Mouse (Mus musculus) heart, embryonic 16.5 days (tissue): ENCODE measurements around the gene Prune1. TPM values are rescaled to one million over a fixed set of nuclear protein-coding genes. Genes with fewer than 3 reads are reported as not detected.
A peak's percentile ranks its signal among the peaks of the same experiment; 100 is the strongest.

Source experiments
- ATAC-seq: fragments of 200-750 bp; cut with Nextera tagmentation; replicated peaks from 2 replicates; pipeline ENCODE4 v1.8.0; 2017; ENCODE audit warnings: moderate number of reproducible peaks; ENCODE audit not compliant: insufficient read depth, low FRiP score; ENCODE audit errors: extremely low read depth
- H3K27ac ChIP-seq: fragments of 300-500 bp; sonication (generic); 2 replicates; pipeline ENCODE4 v1.5.1; 2014; ENCODE audit warnings: mild to moderate bottlenecking, low read length, control low read depth, moderate library complexity
- H3K27me3 ChIP-seq: fragments of 300-500 bp; sonication (generic); 2 replicates; pipeline ENCODE4 v1.6.1; 2014; ENCODE audit warnings: low read length, mixed read lengths; ENCODE audit not compliant: control insufficient read depth, insufficient read depth
- H3K36me3 ChIP-seq: fragments of 300-500 bp; sonication (generic); 2 replicates; pipeline ENCODE4 v1.6.1; 2014; ENCODE audit not compliant: control insufficient read depth, insufficient read depth
- H3K4me1 ChIP-seq: fragments of 300-500 bp; sonication (generic); 2 replicates; pipeline ENCODE4 v1.6.1; 2014; ENCODE audit warnings: low read length, mixed read lengths; ENCODE audit not compliant: control insufficient read depth, insufficient read depth
- H3K4me2 ChIP-seq: fragments of 300-500 bp; sonication (generic); 2 replicates; pipeline ENCODE4 v1.6.1; 2014; ENCODE audit warnings: low read depth, mild to moderate bottlenecking, control low read depth, low read length
- H3K4me3 ChIP-seq: fragments of 300-500 bp; sonication (generic); 2 replicates; pipeline ENCODE4 v1.5.1; 2014; ENCODE audit warnings: mild to moderate bottlenecking, control low read depth, low read length
- H3K9ac ChIP-seq: fragments of 300-500 bp; sonication (generic); 2 replicates; pipeline ENCODE4 v1.6.1; 2014; ENCODE audit warnings: low read length, control low read depth
- H3K9me3 ChIP-seq: fragments of 300-500 bp; sonication (generic); replicated peaks from 2 replicates; pipeline ENCODE4 v1.6.1; 2016; ENCODE audit warnings: low read length; ENCODE audit not compliant: control insufficient read depth
- WGBS: fragments of 180-500 bp; shearing (Covaris S2); extraction: QIAGEN DNeasy Blood & Tissue Kit; methylation state at CpG from one replicate; pipeline ENCODE4 v1.1.7; 2014; 5-methylcytosine and 5-hydroxymethylcytosine counted together
- polyA plus RNA-seq: library from polyadenylated mRNA; unstranded; fragments of >200 nt; fragmentation: Nextera tagmentation; extraction: Ambion mirVana; gene quantifications from 2 replicates; pipeline ENCODE4 v1.2.1, GENCODE M21; 2015

Gene Prune1
- polyA plus RNA-seq, 1 experiment from 2014 or later, result 31.4 TPM

GRCm38 (mm10) chr3:95240900-95241299, 41.0 kb downstream of the Prune1 start:
- 31% methylated on average over 17 of the region's 17 CpGs for WGBS

GRCm38 (mm10) chr3:95239971-95240370, 41.9 kb downstream of the Prune1 start:
- H3K36me3 ChIP-seq, result peaks cover 20% of the 10 kb centered on the region
- H3K4me2 ChIP-seq, result no peak overlapping the region
- 84% methylated on average over 12 of the region's 12 CpGs for WGBS
- ATAC-seq, result no peak
- no peak overlapping the region for H3K4me3 ChIP-seq
- no peak overlapping the region for H3K9ac ChIP-seq
- H3K27me3 ChIP-seq, result no peaks in the 10 kb centered on the region
- H3K4me1 ChIP-seq, result peaks cover 9% of the 10 kb centered on the region
- H3K27ac ChIP-seq, result no peak overlapping the region
- no peaks in the 10 kb centered on the region for H3K9me3 ChIP-seq

More at GRCm38 (mm10) chr3:95240900-95241299, 41.0 kb downstream of the Prune1 start:
- Histone ChIP-seq H3K4me2 (peak overlapping the region; percentile 42), H3K27ac (no peak overlapping the region), H3K36me3 (peaks cover 11% of the 10 kb centered on the region), H3K4me1 (peaks cover 9% of the 10 kb centered on the region), H3K9ac (peak overlapping the region; percentile 28), H3K4me3 (no peak overlapping the region), H3K9me3 (no peaks in the 10 kb centered on the region), H3K27me3 (no peaks in the 10 kb centered on the region)
- ATAC-seq, result no peak

GRCm38 (mm10) chr3:95239022-95239421, 42.9 kb downstream of the Prune1 start:
- H3K27me3 ChIP-seq, result no peaks in the 10 kb centered on the region

GRCm38 (mm10) chr3:95237541-95238099, 44.3 kb downstream of the Prune1 start:
- peaks cover 11% of the 10 kb centered on the region for H3K4me1 ChIP-seq
- H3K27me3 ChIP-seq, result no peaks in the 10 kb centered on the region
- peaks cover 35% of the 10 kb centered on the region for H3K36me3 ChIP-seq
- H3K9ac ChIP-seq, result no peak overlapping the region
- H3K9me3 ChIP-seq, result no peaks in the 10 kb centered on the region
- H3K27ac ChIP-seq, result peak overlapping the region; percentile 25
- WGBS, result 59% methylated on average over 8 of the region's 8 CpGs
- ATAC-seq, result no peak
- H3K4me2 ChIP-seq, result peak overlapping the region; percentile 17; the same call in 1 of the 2 replicates
- no peak overlapping the region for H3K4me3 ChIP-seq

More at GRCm38 (mm10) chr3:95239022-95239421, 42.9 kb downstream of the Prune1 start:
- Histone ChIP-seq H3K36me3 (peaks cover 29% of the 10 kb centered on the region), H3K4me3 (no peak overlapping the region), H3K9me3 (no peaks in the 10 kb centered on the region), H3K9ac (no peak overlapping the region), H3K4me2 (no peak overlapping the region), H3K27ac (no peak overlapping the region), H3K4me1 (peaks cover 9% of the 10 kb centered on the region)
- no peak for ATAC-seq
- 77% methylated on average over 6 of the region's 6 CpGs for whole genome bisulfite sequencing

GRCm38 (mm10) chr3:95235386-95236301, 46.2 kb downstream of the Prune1 start:
- Histone ChIP-seq H3K27me3 (no peaks in the 10 kb centered on the region), H3K9me3 (no peaks in the 10 kb centered on the region), H3K4me2 (no peak overlapping the region), H3K36me3 (peaks cover 45% of the 10 kb centered on the region), H3K9ac (no peak overlapping the region), H3K4me3 (no peak overlapping the region), H3K27ac (no peak overlapping the region), H3K4me1 (peaks cover 17% of the 10 kb centered on the region)
- no peak for ATAC-seq
- WGBS, result 84% methylated on average over 23 of the region's 23 CpGs

- WGBS, result 83% methylated on average over 16 of the region's 16 CpGs
Observed at GRCm38 (mm10) chr3:95233303-95233980, 48.4 kb downstream of the Prune1 start.

GRCm38 (mm10) chr3:95232771-95233170, 49.1 kb downstream of the Prune1 start:
- Histone ChIP-seq H3K27ac (peak overlapping the region; percentile 54; the same call in 1 of the 2 replicates), H3K9ac (no peak overlapping the region), H3K27me3 (no peaks in the 10 kb centered on the region), H3K36me3 (peaks cover 38% of the 10 kb centered on the region), H3K4me3 (no peak overlapping the region), H3K4me1 (peaks cover 20% of the 10 kb centered on the region), H3K4me2 (no peak overlapping the region), H3K9me3 (no peaks in the 10 kb centered on the region)
- no peak for ATAC-seq
- WGBS, result 48% methylated on average over 7 of the region's 7 CpGs

More at GRCm38 (mm10) chr3:95233303-95233980, 48.4 kb downstream of the Prune1 start:
- peaks cover 22% of the 10 kb centered on the region for H3K4me1 ChIP-seq
- H3K4me2 ChIP-seq, result no peak overlapping the region
- H3K36me3 ChIP-seq, result peaks cover 44% of the 10 kb centered on the region
- H3K9me3 ChIP-seq, result no peaks in the 10 kb centered on the region
- no peaks in the 10 kb centered on the region for H3K27me3 ChIP-seq
- H3K4me3 ChIP-seq, result no peak overlapping the region
- H3K9ac ChIP-seq, result no peak overlapping the region
- H3K27ac ChIP-seq, result peak overlapping the region; percentile 54; the same call in 1 of the 2 replicates
- no peak for ATAC-seq

GRCm38 (mm10) chr3:95231298-95232221, 50.3 kb downstream of the Prune1 start, which contains the start of gene Mllt11:
TSS of gene Mllt11 (minus strand) at chr3:95232171.
- ATAC-seq, result no peak
- peaks cover 38% of the 10 kb centered on the region for H3K36me3 ChIP-seq
- WGBS, result 67% methylated on average over 13 of the region's 13 CpGs

More at GRCm38 (mm10) chr3:95231298-95232221, 50.3 kb downstream of the Prune1 start, which contains the start of gene Mllt11:
- Histone ChIP-seq H3K4me1 (peaks cover 19% of the 10 kb centered on the region), H3K27ac (peak within 1 kb of the TSS; percentile 97), H3K4me3 (peak within 1 kb of the TSS; percentile 86), H3K4me2 (peak within 1 kb of the TSS; percentile 88), H3K9ac (peak within 1 kb of the TSS; percentile 95), H3K9me3 (no peaks in the 10 kb centered on the region), H3K27me3 (no peaks in the 10 kb centered on the region)
